Mouse (Mus musculus) MEL (cell line): ENCODE measurements at regions not wholly inside any gene's neighbourhood (a gene's known extent, or its start where the extent isn't known, plus 50 kb on each side); places are given as distances from the start of the nearest gene placed in this dataset.

ENCODE experiments used
- DNase-seq: peaks from one replicate; pipeline ENCODE4 v3.0.0; 2011; ENCODE audit warnings: low read depth, low spot score
- H3K27ac ChIP-seq: 2 replicates; pipeline ENCODE4 v1.5.1; 2012; ENCODE audit warnings: low read depth, mild to moderate bottlenecking, control low read depth, low read length, moderate library complexity; ENCODE audit not compliant: control insufficient read depth
- H3K27me3 ChIP-seq, 2 experiments: fragments of 150-350 bp in 1 of 2; sonication (generic) in 1 of 2; 2 replicates each; pipeline ENCODE4 v1.6.1; 2012; ENCODE audit warnings: low read length in 2 of 2, mild to moderate bottlenecking in 2 of 2, improper control_type of control experiment in 1 of 2, moderate library complexity in 1 of 2; ENCODE audit not compliant: insufficient read depth in 2 of 2, control insufficient read depth in 1 of 2
- H3K36me3 ChIP-seq, 2 experiments: 2 replicates each; pipeline ENCODE4 v1.6.1; 2012 to 2014; ENCODE audit warnings: low read length in 2 of 2, improper control_type of control experiment in 1 of 2, inconsistent platforms in 1 of 2, mild to moderate bottlenecking in 1 of 2; ENCODE audit not compliant: insufficient read depth in 2 of 2, control insufficient read depth in 1 of 2
- H3K4me1 ChIP-seq, 2 experiments: fragments of 150-350 bp in 1 of 2; sonication (generic) in 1 of 2; 2 replicates each; pipeline ENCODE4 v1.6.1; 2012; ENCODE audit warnings: low read length in 2 of 2, improper control_type of control experiment in 1 of 2, mild to moderate bottlenecking in 1 of 2; ENCODE audit not compliant: insufficient read depth in 2 of 2, control insufficient read depth in 1 of 2
- H3K4me3 ChIP-seq, 2 experiments: fragments of 150-350 bp in 1 of 2; sonication (generic) in 1 of 2; 2 replicates each; pipeline ENCODE4 v1.5.1; 2012; ENCODE audit warnings: low read depth in 2 of 2, low read length in 2 of 2, mild to moderate bottlenecking in 2 of 2, moderate library complexity in 2 of 2, control low read depth in 1 of 2, improper control_type of control experiment in 1 of 2; ENCODE audit not compliant: control insufficient read depth in 1 of 2, insufficient read depth in 1 of 2
- H3K79me2 ChIP-seq: 2 replicates; pipeline ENCODE4 v1.6.1; 2012; ENCODE audit warnings: mild to moderate bottlenecking, low read length, moderate library complexity; ENCODE audit not compliant: control insufficient read depth, poor library complexity, insufficient read depth
- H3K9ac ChIP-seq: 2 replicates; pipeline ENCODE4 v1.6.1; 2012; ENCODE audit warnings: low read depth, mild to moderate bottlenecking, control low read depth, low read length, moderate library complexity; ENCODE audit not compliant: control insufficient read depth, poor library complexity, severe bottlenecking
- H3K9me3 ChIP-seq: fragments of 150-350 bp; sonication (generic); replicated peaks from 2 replicates; pipeline ENCODE4 v1.6.1; 2012; ENCODE audit warnings: mild to moderate bottlenecking, low read length, improper control_type of control experiment, moderate library complexity; ENCODE audit not compliant: insufficient read depth
- BHLHE40 ChIP-seq: IDR thresholded peaks from 2 replicates; pipeline ENCODE4 v1.6.1; 2012; ENCODE audit warnings: low read depth, mild to moderate bottlenecking, inconsistent platforms, low read length, improper control_type of control experiment, borderline replicate concordance
- CHD1 ChIP-seq: IDR thresholded peaks from 2 replicates; pipeline ENCODE4 v1.6.1; 2012; ENCODE audit warnings: low read depth, mild to moderate bottlenecking, inconsistent platforms, low read length, improper control_type of control experiment
- CTCF ChIP-seq, 3 experiments: IDR thresholded peaks in 2 of 3; conservative IDR thresholded peaks in 1 of 3; 2 replicates each; pipeline ENCODE4 v1.5.1; 2011 to 2012; ENCODE audit warnings: low read length in 3 of 3, low read depth in 2 of 3, mild to moderate bottlenecking in 2 of 3, improper control_type of control experiment in 1 of 3, inconsistent platforms in 1 of 3, mixed read lengths in 1 of 3, moderate library complexity in 1 of 3; ENCODE audit not compliant: control insufficient read depth in 1 of 3, insufficient read depth in 1 of 3, poor library complexity in 1 of 3, severe bottlenecking in 1 of 3
- E2F4 ChIP-seq: IDR thresholded peaks from 2 replicates; pipeline ENCODE4 v1.6.1; 2011; ENCODE audit warnings: low read depth, low read length, improper control_type of control experiment, borderline replicate concordance
- GABPA ChIP-seq: IDR thresholded peaks from 2 replicates; pipeline ENCODE4 v1.6.1; 2012; ENCODE audit warnings: low read depth, mild to moderate bottlenecking, inconsistent platforms, low read length, improper control_type of control experiment, moderate library complexity
- HCFC1 ChIP-seq: IDR thresholded peaks from 2 replicates; pipeline ENCODE4 v1.6.1; 2012; ENCODE audit warnings: low read depth, mild to moderate bottlenecking, inconsistent platforms, low read length, improper control_type of control experiment, moderate library complexity
- KAT2A ChIP-seq: conservative IDR thresholded peaks from 2 replicates; pipeline ENCODE4 v1.6.1; 2012; ENCODE audit warnings: low read depth, low read length, improper control_type of control experiment, inconsistent platforms
- MAFK ChIP-seq: IDR thresholded peaks from 2 replicates; pipeline ENCODE4 v1.6.1; 2011; ENCODE audit warnings: low read depth, mild to moderate bottlenecking, low read length, improper control_type of control experiment, borderline replicate concordance
- MAZ ChIP-seq: IDR thresholded peaks from 2 replicates; pipeline ENCODE4 v1.6.1; 2012; ENCODE audit warnings: low read depth, mild to moderate bottlenecking, inconsistent platforms, low read length, improper control_type of control experiment
- MEF2A ChIP-seq: IDR thresholded peaks from 2 replicates; pipeline ENCODE4 v1.6.1; 2014; ENCODE audit warnings: low read depth, mild to moderate bottlenecking, inconsistent platforms, low read length, improper control_type of control experiment; ENCODE audit not compliant: poor library complexity, insufficient replicate concordance, severe bottlenecking; ENCODE audit errors: extremely low read depth
- MXI1 ChIP-seq: IDR thresholded peaks from 2 replicates; pipeline ENCODE4 v1.6.1; 2011; ENCODE audit warnings: mild to moderate bottlenecking, low read depth, low read length, improper control_type of control experiment
- MYC ChIP-seq: IDR thresholded peaks from 2 replicates; pipeline ENCODE4 v1.6.1; 2011; ENCODE audit warnings: low read depth, mild to moderate bottlenecking, low read length, improper control_type of control experiment, moderate library complexity
- NRF1 ChIP-seq: IDR thresholded peaks from 2 replicates; pipeline ENCODE4 v1.6.1; 2014; ENCODE audit warnings: low read depth, mild to moderate bottlenecking, inconsistent platforms, low read length, improper control_type of control experiment, moderate library complexity; ENCODE audit not compliant: poor library complexity, insufficient read depth, severe bottlenecking
- POLR2A ChIP-seq, 2 experiments: IDR thresholded peaks; 2 replicates each; pipeline ENCODE4 v1.6.1; 2011 to 2012; ENCODE audit warnings: low read length in 2 of 2, mild to moderate bottlenecking in 2 of 2, control low read depth in 1 of 2, improper control_type of control experiment in 1 of 2, low read depth in 1 of 2, moderate library complexity in 1 of 2; ENCODE audit not compliant: control insufficient read depth in 1 of 2, insufficient read depth in 1 of 2, poor library complexity in 1 of 2
- POLR2AphosphoS2 ChIP-seq: IDR thresholded peaks from 2 replicates; pipeline ENCODE4 v1.6.1; 2011; ENCODE audit warnings: low read length, improper control_type of control experiment
- POLR2AphosphoS5 ChIP-seq: IDR thresholded peaks from 2 replicates; pipeline ENCODE4 v1.6.1; 2012; ENCODE audit warnings: low read depth, borderline replicate concordance, mild to moderate bottlenecking, inconsistent platforms, low read length, moderate library complexity, mixed read lengths
- SIN3A ChIP-seq: IDR thresholded peaks from 2 replicates; pipeline ENCODE4 v1.6.1; 2012; ENCODE audit warnings: low read length, improper control_type of control experiment, inconsistent platforms
- SMC3 ChIP-seq: IDR thresholded peaks from 2 replicates; pipeline ENCODE4 v1.6.1; 2011; ENCODE audit warnings: low read depth, low read length, improper control_type of control experiment
- TCF12 ChIP-seq: IDR thresholded peaks from 2 replicates; pipeline ENCODE4 v1.6.1; 2014; ENCODE audit warnings: low read depth, mild to moderate bottlenecking, inconsistent platforms, low read length, improper control_type of control experiment, moderate library complexity
- UBTF ChIP-seq: IDR thresholded peaks from 2 replicates; pipeline ENCODE4 v1.6.1; 2012; ENCODE audit warnings: low read depth, mild to moderate bottlenecking, inconsistent platforms, low read length, improper control_type of control experiment, moderate library complexity, borderline replicate concordance; ENCODE audit not compliant: insufficient read depth
- USF1 ChIP-seq: IDR thresholded peaks from 2 replicates; pipeline ENCODE4 v1.6.1; 2014; ENCODE audit warnings: low read depth, mild to moderate bottlenecking, inconsistent platforms, low read length, improper control_type of control experiment, moderate library complexity
- USF2 ChIP-seq, 2 experiments: IDR thresholded peaks; 2 replicates each; pipeline ENCODE4 v1.6.1; 2011 to 2012; ENCODE audit warnings: improper control_type of control experiment in 2 of 2, low read length in 2 of 2, borderline replicate concordance in 1 of 2, inconsistent platforms in 1 of 2, low read depth in 1 of 2, mild to moderate bottlenecking in 1 of 2; ENCODE audit not compliant: insufficient read depth in 1 of 2
- ZC3H11A ChIP-seq: IDR thresholded peaks from 2 replicates; pipeline ENCODE4 v1.6.1; 2012; ENCODE audit warnings: low read depth, mild to moderate bottlenecking, inconsistent platforms, low read length, improper control_type of control experiment
- ZNF384 ChIP-seq: IDR thresholded peaks from 2 replicates; pipeline ENCODE4 v1.6.1; 2012; ENCODE audit warnings: low read depth, mild to moderate bottlenecking, inconsistent platforms, low read length, improper control_type of control experiment

DNA sequence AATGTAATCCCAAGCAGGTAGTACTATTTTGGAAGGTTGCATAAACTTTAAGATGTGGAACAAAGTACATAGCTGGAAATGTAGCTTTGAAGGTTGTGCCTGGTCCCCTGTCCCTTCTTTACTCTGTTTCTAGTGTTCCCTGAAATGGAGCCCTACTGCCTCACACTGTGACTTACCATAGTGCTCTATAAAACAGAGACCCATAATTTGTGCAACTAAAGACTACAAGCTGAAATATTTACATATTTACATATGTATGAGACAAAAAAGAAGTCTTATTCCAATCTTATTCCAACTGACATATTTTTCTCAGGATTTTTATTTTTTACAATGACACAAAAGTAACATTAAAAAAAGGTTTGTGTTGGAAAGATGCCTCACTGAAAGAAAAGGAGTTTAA lies 1285.6 kb downstream of the Pla2g4a start:
- Histone ChIP-seq H3K27me3 (no peaks in the 10 kb centered on the region), H3K4me3 (no peak overlapping the region), H3K9me3 (no peaks in the 10 kb centered on the region), H3K36me3 (no peaks in the 10 kb centered on the region), H3K9ac (no peak overlapping the region), H3K4me1 (no peaks in the 10 kb centered on the region), H3K79me2 (no peaks in the 10 kb centered on the region), H3K27ac (no peak overlapping the region)
- DNase-seq = no peak
- no peak for TF ChIP-seq SMC3
- TF ChIP-seq HCFC1 = no peak
- TF ChIP-seq ZC3H11A = no peak
- TF ChIP-seq MXI1 = no peak
- TF ChIP-seq MYC = no peak
- TF ChIP-seq ZNF384 = no peak
- TF ChIP-seq USF2 (IDR thresholded peaks at IDR 0.05; ENCODE audit: borderline replicate concordance in 1 of 2, insufficient read depth in 1 of 2, low read depth in 1 of 2, low read length in 2 of 2) = no peak
- TF ChIP-seq, all 39 proteins: peak for 0

DNA sequence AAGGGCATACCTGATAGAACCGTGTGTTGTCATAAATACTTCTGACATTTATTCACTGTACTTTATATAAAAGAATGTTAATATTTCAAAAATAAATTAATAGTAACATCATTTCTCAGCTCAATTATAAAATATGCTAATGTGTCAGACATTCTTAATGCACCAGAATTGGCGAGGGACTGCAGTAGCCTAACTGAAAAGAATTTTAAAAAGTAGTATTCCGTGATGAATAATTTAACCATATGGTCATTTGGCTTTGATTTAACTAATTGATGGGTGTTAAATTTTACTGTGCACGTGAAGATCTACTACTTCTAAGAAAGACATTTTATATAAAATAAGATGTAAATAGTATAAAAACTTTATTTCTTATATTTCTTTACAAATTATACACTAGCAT lies 1296.7 kb downstream of the Pla2g4a start:
- no peak overlapping the region for H3K4me3 ChIP-seq
- no peak overlapping the region for H3K9ac ChIP-seq
- H3K27ac ChIP-seq = no peak overlapping the region
- 0 out of 4 replicates have a peak, but pooled peaks cover 0 to 2% of the 10 kb centered on the region in 2 experiments for H3K4me1 ChIP-seq
- no peaks in the 10 kb centered on the region for H3K79me2 ChIP-seq
- no peak for DNase-seq
- TF ChIP-seq E2F4 (no peak), SIN3A (no peak), MAZ (no peak), UBTF (no peak), TCF12 (no peak), POLR2AphosphoS5 (no peak), SMC3 (no peak), POLR2A (IDR thresholded peaks at IDR 0.05; ENCODE audit: control insufficient read depth in 1 of 2, insufficient read depth in 1 of 2, low read depth in 1 of 2, low read length in 2 of 2, poor library complexity in 1 of 2) (no peak), MXI1 (no peak), POLR2AphosphoS2 (no peak), GABPA (no peak), KAT2A (no peak), CTCF (IDR thresholded peaks at IDR 0.05 in 2 of 3, conservative IDR thresholded peaks at IDR 0.05 in 1 of 3; ENCODE audit: control insufficient read depth in 1 of 3, insufficient read depth in 1 of 3, low read depth in 2 of 3, low read length in 3 of 3, poor library complexity in 1 of 3, severe bottlenecking in 1 of 3) (no peak), CHD1 (no peak), NRF1 (no peak), BHLHE40 (no peak), HCFC1 (no peak), MAFK (no peak), MEF2A (no peak), USF1 (no peak)
- no peaks in the 10 kb centered on the region for H3K9me3 ChIP-seq
- H3K27me3 ChIP-seq = no peaks in the 10 kb centered on the region
- no peaks in the 10 kb centered on the region for H3K36me3 ChIP-seq
